Mouse (Mus musculus): Measurements from ENCODE around the gene Ddx39b.

DNA sequence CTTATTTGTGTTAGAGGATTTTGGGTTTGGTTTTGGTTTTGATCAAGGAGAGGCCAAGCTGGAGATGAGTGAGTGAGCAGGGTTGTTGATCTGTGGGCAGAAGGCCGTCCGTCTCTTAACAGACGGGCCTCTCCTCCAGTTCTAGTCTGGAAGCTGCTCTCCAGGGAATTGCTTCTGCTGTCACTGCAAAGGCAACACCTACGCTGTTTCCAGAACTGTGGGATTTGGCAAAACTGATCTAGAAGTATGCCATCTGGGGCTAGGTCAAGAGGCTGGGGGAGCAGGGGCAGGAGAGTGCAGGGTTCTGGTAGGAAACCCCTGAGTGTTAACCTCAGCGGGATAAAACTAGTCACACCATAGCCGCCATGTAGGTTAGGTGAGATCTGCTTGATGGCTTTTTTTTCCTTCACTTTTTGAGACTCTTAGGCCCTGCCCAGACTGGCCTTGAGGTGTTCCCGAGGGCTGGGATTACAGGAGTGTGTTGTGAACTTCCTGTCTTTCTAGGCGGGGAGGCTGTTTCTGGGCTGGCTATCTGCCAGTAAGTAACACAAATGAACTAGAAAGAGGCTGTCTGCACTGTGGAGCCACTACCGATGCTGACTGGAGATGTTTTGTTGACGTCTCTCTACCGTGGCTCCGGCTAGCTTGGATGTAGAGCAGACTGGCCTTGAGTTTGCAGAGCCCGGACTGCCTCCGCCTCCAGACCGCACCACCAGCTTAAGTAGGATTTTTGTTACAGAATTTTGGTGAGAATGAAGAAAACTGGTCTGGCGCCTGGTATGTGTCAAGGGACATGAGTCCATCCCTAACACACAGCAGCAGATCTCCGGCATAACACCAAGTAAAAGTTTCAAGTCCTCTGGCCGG lies 8.2 kb upstream of the Ddx39b start, which contains the start of gene Atp6v1g2:
- TF ChIP-seq CTCF (conservative IDR thresholded peaks at IDR 0.05; ENCODE audit: insufficient read depth, insufficient read length, low read depth, low read length) (no peak), POLR2A (IDR thresholded peaks at IDR 0.05; ENCODE audit: low read depth, low read length) (no peak)
